10 mouse cellular contexts compared by ENCODE assay signal in genomic region chr5:120131600-120131999, GRCm38 (mm10). TPM values are rescaled to one million over a fixed set of nuclear protein-coding genes. Genes with fewer than 3 reads are reported as not detected.
A peak's percentile ranks its signal among the peaks of the same experiment; 100 is the strongest.
DNase-seq lines count a peak whose midpoint lies in the region; ATAC-seq and TF ChIP-seq lines count a peak whose summit lies in the region.
"Had no signal": no experiment of that assay in that cellular context is flagged by ENCODE, and none has a peak within 500 bp of the region (broad histone marks: within the 10 kb centered on the region; RNA-seq: fewer than 3 reads in every experiment).

No protein-coding gene starts in this region.

- ATAC-seq in midbrain, postnatal 0 days (ENCODE audit: low FRiP score), result no peak
- ATAC-seq in forebrain, embryonic 16.5 days, result no peak

- no peaks in the 10 kb centered on the region for H3K36me3 ChIP-seq in thymus, adult 2 months (ENCODE audit: control insufficient read depth, insufficient read depth, low read length)
- peaks cover 45% of the 10 kb centered on the region for H3K36me3 ChIP-seq in midbrain, postnatal 0 days (ENCODE audit: insufficient read depth, low read length)
- H3K36me3 ChIP-seq in forebrain, embryonic 16.5 days (ENCODE audit: control insufficient read depth, insufficient read depth), result peaks cover 6% of the 10 kb centered on the region; the same call in 1 of the 2 replicates

- no peak overlapping the region for H3K4me3 ChIP-seq in gastrocnemius, adult 2 months
- no peak overlapping the region for H3K4me3 ChIP-seq in thymus, adult 2 months (ENCODE audit: control insufficient read depth, insufficient read depth, low read length)
- H3K4me3 ChIP-seq in embryonic fibroblast, embryonic 13.5 days (ENCODE audit: insufficient read depth, low read length), result no peak overlapping the region
- H3K4me3 ChIP-seq in midbrain, postnatal 0 days (ENCODE audit: low read depth, low read length), result no peak overlapping the region
- no peak overlapping the region for H3K4me3 ChIP-seq in forebrain, embryonic 16.5 days (replicated peaks; ENCODE audit: low read length)
- H3K4me3 ChIP-seq: hindbrain, embryonic 15.5 days; neural tube, embryonic 13.5 days had no signal

- H3K27me3 ChIP-seq in thymus, adult 2 months (ENCODE audit: control insufficient read depth, insufficient read depth, low read length), result no peaks in the 10 kb centered on the region
- no peaks in the 10 kb centered on the region for H3K27me3 ChIP-seq in midbrain, postnatal 0 days (ENCODE audit: insufficient read depth, low read length)
- H3K27me3 ChIP-seq in forebrain, embryonic 16.5 days (replicated peaks; ENCODE audit: control insufficient read depth, insufficient read depth, low read length), result no peaks in the 10 kb centered on the region
- H3K27me3 ChIP-seq: hindbrain, embryonic 15.5 days; neural tube, embryonic 13.5 days had no signal

- peak overlapping the region; percentile 78 for H3K27ac ChIP-seq in gastrocnemius, adult 2 months
- no peak overlapping the region for H3K27ac ChIP-seq in thymus, adult 2 months (ENCODE audit: control insufficient read depth, insufficient read depth, low read length)
- no peak overlapping the region for H3K27ac ChIP-seq in embryonic fibroblast, embryonic 13.5 days (ENCODE audit: insufficient read depth, low read length)
- no peak overlapping the region for H3K27ac ChIP-seq in midbrain, postnatal 0 days (ENCODE audit: low read depth, low read length)
- no peak overlapping the region for H3K27ac ChIP-seq in forebrain, embryonic 16.5 days (ENCODE audit: low read length)
- H3K27ac ChIP-seq: hindbrain, embryonic 15.5 days; neural tube, embryonic 13.5 days had no signal

- peak; percentile 67 for DNase-seq in gastrocnemius, adult 2 months
- no peak for DNase-seq in gastrocnemius, postnatal 4 days (ENCODE audit: low spot score in 2 of 2)
- peak; percentile 53 for DNase-seq in thymus, adult 2 months
- no peak for DNase-seq in thymus, adult 18-20 months
- peak; percentile 27 for DNase-seq in midbrain, postnatal 0 days (ENCODE audit: low spot score)
- DNase-seq in left cerebral cortex, postnatal 10 days (ENCODE audit: extremely low spot score in 1 of 2, low spot score in 2 of 2), result no peak

- intact Hi-C loops in gastrocnemius, adult 2 months (cut with DNase I), result no loop called here
- intact Hi-C loops in left cerebral cortex, postnatal 10 days (cut with DNase I), result no loop called here

- H3K4me2 ChIP-seq in midbrain, postnatal 0 days (ENCODE audit: low read depth, low read length, poor library complexity, severe bottlenecking), result no peak overlapping the region
- no peak overlapping the region for H3K4me2 ChIP-seq in forebrain, embryonic 16.5 days (ENCODE audit: low read length)
- H3K4me2 ChIP-seq: hindbrain, embryonic 15.5 days; neural tube, embryonic 13.5 days had no signal

- no peaks in the 10 kb centered on the region for H3K9me3 ChIP-seq in midbrain, postnatal 0 days (ENCODE audit: low read length)
- no peaks in the 10 kb centered on the region for H3K9me3 ChIP-seq in forebrain, embryonic 16.5 days (ENCODE audit: control insufficient read depth, low read length)
- H3K9me3 ChIP-seq: hindbrain, embryonic 15.5 days; neural tube, embryonic 13.5 days had no signal

- no peak overlapping the region for H3K9ac ChIP-seq in midbrain, postnatal 0 days (replicated peaks; ENCODE audit: low read length, poor library complexity, severe bottlenecking)
- no peak overlapping the region for H3K9ac ChIP-seq in forebrain, embryonic 16.5 days (replicated peaks; ENCODE audit: low read depth, low read length)
- H3K9ac ChIP-seq: hindbrain, embryonic 15.5 days; neural tube, embryonic 13.5 days had no signal

- H3K4me1 ChIP-seq in thymus, adult 2 months (replicated peaks; ENCODE audit: control insufficient read depth, insufficient read depth, low read length), result peaks cover 3% of the 10 kb centered on the region; the same call in 1 of the 2 replicates
- no peaks in the 10 kb centered on the region for H3K4me1 ChIP-seq in embryonic fibroblast, embryonic 13.5 days (ENCODE audit: control insufficient read depth, insufficient read depth, low read length)
- no peaks in the 10 kb centered on the region for H3K4me1 ChIP-seq in midbrain, postnatal 0 days (ENCODE audit: insufficient read depth, low read length)
- peaks cover 3% of the 10 kb centered on the region; the same call in 1 of the 2 replicates for H3K4me1 ChIP-seq in forebrain, embryonic 16.5 days (replicated peaks; ENCODE audit: control insufficient read depth, insufficient read depth, low read length)

- 72% methylated on average over 5 of the region's 5 CpGs for WGBS in thymus, adult 2 months
- WGBS in midbrain, postnatal 0 days, result 65% methylated on average over 5 of the region's 5 CpGs
- 65% methylated on average over 5 of the region's 5 CpGs for WGBS in forebrain, embryonic 16.5 days

- no peak for TF ChIP-seq POLR2A in thymus, adult 2 months (IDR thresholded peaks at IDR 0.05; ENCODE audit: control insufficient read depth, extremely low read depth, insufficient read depth, low read length, poor library complexity)
- no peak for TF ChIP-seq POLR2A in embryonic fibroblast, embryonic 13.5 days (IDR thresholded peaks at IDR 0.05; ENCODE audit: low read depth, low read length)

- TF ChIP-seq CTCF in gastrocnemius, adult 2 months (IDR thresholded peaks at IDR 0.05), result peak; percentile 73
- TF ChIP-seq CTCF in thymus, adult 2 months (IDR thresholded peaks at IDR 0.05; ENCODE audit: borderline replicate concordance, control insufficient read depth, extremely low read depth, insufficient read depth, low read length, poor library complexity), result peak; percentile 73; the same call in 1 of the 2 replicates
- TF ChIP-seq CTCF in embryonic fibroblast, embryonic 13.5 days (IDR thresholded peaks at IDR 0.05; ENCODE audit: borderline replicate concordance, insufficient read depth, low read length), result peak; percentile 58; the same call in 1 of the 2 replicates
- peak; percentile 73 for TF ChIP-seq CTCF in midbrain, postnatal 0 days (IDR thresholded peaks at IDR 0.05)

RNA-seq across cellular contexts. Expression of gene Rbm19, which starts 15.3 kb away (rescaled TPM):
- 10 to 100 TPM; 18.8 to 20.5 TPM for total RNA-seq in gastrocnemius, adult 2 months (2021)
- total RNA-seq in gastrocnemius, postnatal 4 days (2021), result 10 to 100 TPM; 21.8 to 25.6 TPM
- 19.6 and 29.2 TPM in 2 replicates for polyA plus RNA-seq in thymus, adult 2 months (2012; rRNA removed)
- 16.2 and 16.8 TPM in 2 replicates for polyA plus RNA-seq in embryonic fibroblast, embryonic 13.5 days (2011; ENCODE audit: insufficient read length, low read depth, missing spikeins)
- 34.5 and 34.7 TPM in 2 replicates for total RNA-seq in midbrain, postnatal 0 days (2014; rRNA removed)
- polyA plus RNA-seq in midbrain, postnatal 0 days (2015; fragmentation: Nextera tagmentation; extraction: Ambion mirVana), result 17.5 and 17.9 TPM in 2 replicates
- total RNA-seq in left cerebral cortex, postnatal 10 days (2021), result 10 to 100 TPM; 23.8 to 24.6 TPM
- polyA plus RNA-seq in forebrain, embryonic 16.5 days (2015; fragmentation: Nextera tagmentation; extraction: Ambion mirVana), result 16.4 and 16.9 TPM in 2 replicates

Comparison
In these comparisons a context has a peak if more than half of its experiments do, and no peak if none do; other contexts are left out.
1. DNase-seq: peak in gastrocnemius, adult 2 months (single experiment), thymus, adult 2 months (single experiment) and midbrain, postnatal 0 days (single experiment); none in gastrocnemius, postnatal 4 days (0 of 2), thymus, adult 18-20 months (0 of 2) and left cerebral cortex, postnatal 10 days (0 of 2).
2. Peak in every context shown above with its lines, with median percentiles within 50 percentile points of each other: CTCF ChIP-seq.